Mouse (Mus musculus) T-helper 17 cell (primary cell): Measurements from ENCODE around the gene Pik3r5.

Source experiments
- in situ Hi-C, 2 experiments: fragments of 300-600 bp; cut with MboI, MseI; formaldehyde crosslinking; loops; 1 replicate in 1 of 2; 2 replicates in 1 of 2; pipeline ENCODE4 v1.15.1; 2025; ENCODE audit warnings: high pct_unique_total_duplicates in 2 of 2

The Pik3r5 gene

GRCm38 (mm10) chr11:68400727-68401219 lies 31.1 kb upstream of the Pik3r5 start, which contains the start of gene Ntn1:
Gene Ntn1 (minus strand): TSS chr11:68400823.
- in situ Hi-C loops = no loop called here

- in situ Hi-C loops = no loop called here
Observed at GRCm38 (mm10) chr11:68401428-68401827, 30.5 kb upstream of the Pik3r5 start.

- in situ Hi-C loops = no loop called here
Observed at GRCm38 (mm10) chr11:68404185-68404584, 27.7 kb upstream of the Pik3r5 start.

- in situ Hi-C loops = loop anchor here (5.0 kb wide), 2 partner anchors 403 to 413 kb away; no protein-coding TSS in a partner anchor
Observed at GRCm38 (mm10) chr11:68405576-68405975, 26.3 kb upstream of the Pik3r5 start.

GRCm38 (mm10) chr11:68407266-68407926 lies 24.5 kb upstream of the Pik3r5 start:
- in situ Hi-C loops = loop anchor here (5.0 kb wide), 2 partner anchors 405 to 415 kb away; no protein-coding TSS in a partner anchor

- in situ Hi-C loops = loop anchor here (5.0 kb wide), 2 partner anchors 406 to 416 kb away; no protein-coding TSS in a partner anchor
Observed at GRCm38 (mm10) chr11:68408127-68408526, 23.8 kb upstream of the Pik3r5 start.

- in situ Hi-C loops = no loop called here
Observed at GRCm38 (mm10) chr11:68417001-68417400, 14.9 kb upstream of the Pik3r5 start.

GRCm38 (mm10) chr11:68417831-68418230 lies 14.1 kb upstream of the Pik3r5 start:
- in situ Hi-C loops = no loop called here

GRCm38 (mm10) chr11:68425492-68426315 lies 6.2 kb upstream of the Pik3r5 start:
- in situ Hi-C loops = loop anchor here in 1 of 2 experiments (25.0 kb wide), 1 partner anchor 1363 kb away; the partner anchor contains the start of genes Adprm and Sco1

- in situ Hi-C loops = loop anchor here in 1 of 2 experiments (25.0 kb wide), 1 partner anchor 1365 kb away; the partner anchor contains the start of genes Adprm and Sco1
Observed at GRCm38 (mm10) chr11:68427083-68427570, 4.8 kb upstream of the Pik3r5 start.

GRCm38 (mm10) chr11:68430662-68431061 lies 1.3 kb upstream of the Pik3r5 start:
- in situ Hi-C loops = loop anchor here (5.0 to 25.0 kb wide), 4 partner anchors 42 to 1368 kb away; partner anchors contain the start of genes Adprm (in 1 of the 2) and Sco1 (in 1 of the 2)

GRCm38 (mm10) chr11:68432361-68433021 lies 570 bp downstream of the Pik3r5 start:
- in situ Hi-C loops = loop anchor here (5.0 to 25.0 kb wide), 4 partner anchors 40 to 1370 kb away; partner anchors contain the start of genes Adprm (in 1 of the 2) and Sco1 (in 1 of the 2)

GRCm38 (mm10) chr11:68433534-68433933 lies 1.6 kb downstream of the Pik3r5 start:
- in situ Hi-C loops = loop anchor here (5.0 to 25.0 kb wide), 4 partner anchors 39 to 1371 kb away; partner anchors contain the start of genes Adprm (in 1 of the 2) and Sco1 (in 1 of the 2)

- in situ Hi-C loops = loop anchor here (5.0 to 25.0 kb wide), 4 partner anchors 38 to 1372 kb away; partner anchors contain the start of genes Adprm (in 1 of the 2) and Sco1 (in 1 of the 2)
Observed at GRCm38 (mm10) chr11:68434697-68435096, 2.8 kb downstream of the Pik3r5 start.

- in situ Hi-C loops = loop anchor here (5.0 to 25.0 kb wide), 3 partner anchors 49 to 1373 kb away; partner anchors contain the start of genes Adprm (in 1 of the 2) and Sco1 (in 1 of the 2)
Observed at GRCm38 (mm10) chr11:68435601-68436000, 3.7 kb downstream of the Pik3r5 start.

- in situ Hi-C loops = loop anchor here (5.0 to 25.0 kb wide), 3 partner anchors 48 to 1374 kb away; partner anchors contain the start of genes Adprm (in 1 of the 2) and Sco1 (in 1 of the 2)
Observed at GRCm38 (mm10) chr11:68436376-68436775, 4.5 kb downstream of the Pik3r5 start.

GRCm38 (mm10) chr11:68440100-68440499 lies 8.2 kb downstream of the Pik3r5 start:
- in situ Hi-C loops = loop anchor here in 1 of 2 experiments (25.0 kb wide), 1 partner anchor 1378 kb away; the partner anchor contains the start of genes Adprm and Sco1

- in situ Hi-C loops = loop anchor here in 1 of 2 experiments (25.0 kb wide), 1 partner anchor 1379 kb away; the partner anchor contains the start of genes Adprm and Sco1
Observed at GRCm38 (mm10) chr11:68440965-68441364, 9.0 kb downstream of the Pik3r5 start.

- in situ Hi-C loops = loop anchor here in 1 of 2 experiments (25.0 kb wide), 1 partner anchor 1380 kb away; the partner anchor contains the start of genes Adprm and Sco1
Observed at GRCm38 (mm10) chr11:68442346-68442745, 10.4 kb downstream of the Pik3r5 start.
